Mouse (Mus musculus): ENCODE results near the gene Ckmt1. TPM values are rescaled to one million over a fixed set of nuclear protein-coding genes. Genes with fewer than 3 reads are reported as not detected.

Ckmt1 gene
- total RNA-seq, 4 experiments from 2014 or later: 1.3 to 2.9 (median 2.2) TPM

GRCm38 (mm10) chr2:121412843-121413386, 55.4 kb downstream of the Ckmt1 start:
- DNase-seq (ENCODE audit: low spot score): no peak

Other genes with a start within 250 kb of the Ckmt1 start
- gene Tgm7, start 247.9 kb upstream of the Ckmt1 start, total RNA-seq (2022): not detected
- gene Adal, start 217.3 kb upstream of the Ckmt1 start, total RNA-seq (2022): 10 to 100 TPM in 2 of 4 experiments, 1 to 10 TPM in 2; 9.6 to 11.7 (median 10.3) TPM
- 10 to 100 TPM in 3 of 4 experiments, 1 to 10 TPM in 1; 10.0 to 11.5 (median 10.3) TPM for gene Lcmt2, start 217.1 kb upstream of the Ckmt1 start, total RNA-seq (2022)
- gene Tubgcp4, start 187.1 kb upstream of the Ckmt1 start, total RNA-seq (2022): 10 to 100 TPM; 15.4 to 17.0 (median 15.8) TPM
- 1 to 10 TPM; 6.0 to 6.6 (median 6.4) TPM for gene Zscan29, start 186.6 kb upstream of the Ckmt1 start, total RNA-seq (2022)
- gene Trp53bp1, start 86.3 kb upstream of the Ckmt1 start, total RNA-seq (2022): 10 to 100 TPM; 30.3 to 39.2 (median 33.5) TPM
- 1 to 10 TPM; 4.7 to 6.0 (median 5.2) TPM for gene Map1a, start 68.1 kb upstream of the Ckmt1 start, total RNA-seq (2022)
- 100 to 1,000 TPM in 3 of 4 experiments, 10 to 100 TPM in 1; 88.4 to 110 (median 104) TPM for gene Ppip5k1, start 2.3 kb upstream of the Ckmt1 start, total RNA-seq (2022)
- under 1 TPM in 1 of 4 experiments, not detected in 3; 0.09 TPM for gene Strc, start 29.5 kb downstream of the Ckmt1 start, total RNA-seq (2022)
- 100 to 1,000 TPM; 104 to 129 (median 126) TPM for gene Pdia3, start 56.1 kb downstream of the Ckmt1 start, total RNA-seq (2022)
- 1 to 10 TPM; 2.9 to 4.7 (median 3.2) TPM for gene Catsper2, start 56.1 kb downstream of the Ckmt1 start, total RNA-seq (2022)
- gene Ell3, start 86.6 kb downstream of the Ckmt1 start, total RNA-seq (2022): under 1 TPM in 1 of 4 experiments, not detected in 3; 0.34 TPM
- 100 to 1,000 TPM; 360 to 469 (median 411) TPM for gene Serf2, start 91.5 kb downstream of the Ckmt1 start, total RNA-seq (2022)
- 10 to 100 TPM; 18.2 to 25.0 (median 22.6) TPM for gene Hypk, start 95.6 kb downstream of the Ckmt1 start, total RNA-seq (2022)
- gene Serinc4, start 99.1 kb downstream of the Ckmt1 start, total RNA-seq (2022): under 1 TPM in 2 of 4 experiments, not detected in 2; 0.13 to 0.17 TPM
- gene Mfap1b, start 116.4 kb downstream of the Ckmt1 start, total RNA-seq (2022): 10 to 100 TPM; 28.3 to 37.4 (median 32.5) TPM
- 10 to 100 TPM; 29.5 to 36.4 (median 32.8) TPM for gene Mfap1a, start 149.0 kb downstream of the Ckmt1 start, total RNA-seq (2022)
- 1 to 10 TPM; 2.1 to 3.2 (median 3.0) TPM for gene Wdr76, start 149.0 kb downstream of the Ckmt1 start, total RNA-seq (2022)

Data from heart, adult 8-10 months (tissue).